Mouse (Mus musculus) stomach, postnatal 0 days (tissue): ENCODE measurements around the gene 2610301B20Rik. TPM values are rescaled to one million over a fixed set of nuclear protein-coding genes. Genes with fewer than 3 reads are reported as not detected.

Source experiments
- ATAC-seq: fragments of 200-750 bp; cut with Nextera tagmentation; 2 replicates; pipeline ENCODE4 v1.8.0; 2017; ENCODE audit not compliant: low FRiP score, low TSS enrichment
- DNase-seq: peaks from one replicate; pipeline ENCODE4 v3.0.0-alpha.2; 2016; ENCODE audit warnings: low spot score
- H3K27ac ChIP-seq: fragments of 300-500 bp; sonication (generic); replicated peaks from 2 replicates; pipeline ENCODE4 v1.5.1; 2014; ENCODE audit warnings: mild to moderate bottlenecking, control low read depth
- H3K27me3 ChIP-seq: fragments of 300-500 bp; sonication (generic); 2 replicates; pipeline ENCODE4 v1.6.1; 2014; ENCODE audit warnings: low read length; ENCODE audit not compliant: control insufficient read depth, insufficient read depth
- H3K36me3 ChIP-seq: fragments of 300-500 bp; sonication (generic); 2 replicates; pipeline ENCODE4 v1.6.1; 2014; ENCODE audit warnings: low read length, mixed read lengths; ENCODE audit not compliant: control insufficient read depth, insufficient read depth
- H3K4me1 ChIP-seq: fragments of 300-500 bp; sonication (generic); replicated peaks from 2 replicates; pipeline ENCODE4 v1.6.1; 2014; ENCODE audit warnings: antibody characterized with exemption; ENCODE audit not compliant: control insufficient read depth, insufficient read depth
- H3K4me2 ChIP-seq: fragments of 300-500 bp; sonication (generic); replicated peaks from 2 replicates; pipeline ENCODE4 v1.6.1; 2014; ENCODE audit warnings: low read depth, mild to moderate bottlenecking, control low read depth, moderate library complexity
- H3K4me3 ChIP-seq: fragments of 300-500 bp; sonication (generic); 2 replicates; pipeline ENCODE4 v1.5.1; 2014; ENCODE audit warnings: low read depth, low read length, control low read depth
- H3K9ac ChIP-seq: fragments of 300-500 bp; sonication (generic); 2 replicates; pipeline ENCODE4 v1.6.1; 2014; ENCODE audit warnings: mild to moderate bottlenecking, low read length, control low read depth, mixed read lengths
- H3K9me3 ChIP-seq: fragments of 300-500 bp; sonication (generic); 2 replicates; pipeline ENCODE4 v1.6.1; 2016; ENCODE audit warnings: low read length; ENCODE audit not compliant: control insufficient read depth
- CTCF ChIP-seq: IDR thresholded peaks from 2 replicates; pipeline ENCODE4 v1.5.1; 2016; ENCODE audit warnings: antibody characterized with exemption, low read depth, mild to moderate bottlenecking, moderate library complexity
- EP300 ChIP-seq: optimal IDR thresholded peaks from 2 replicates; pipeline ENCODE3; 2016; ENCODE audit warnings: antibody characterized with exemption
- WGBS: fragments of 180-500 bp; shearing (Covaris S2); extraction: QIAGEN DNeasy Blood & Tissue Kit; methylation state at CpG from one replicate; pipeline ENCODE4 v1.1.7; 2014; 5-methylcytosine and 5-hydroxymethylcytosine counted together
- polyA plus RNA-seq: library from polyadenylated mRNA; unstranded; fragments of >200 nt; fragmentation: Nextera tagmentation; extraction: Ambion mirVana; gene quantifications from 2 replicates; pipeline ENCODE4 v1.2.1, GENCODE M21; 2015

The 2610301B20Rik gene
- 14.2 and 15.0 TPM in 2 replicates for polyA plus RNA-seq

GRCm38 (mm10) chr4:10873920-10874665 lies at the start of gene 2610301B20Rik:
Gene 2610301B20Rik (plus strand): TSS chr4:10874498.
- peak within 1 kb of the TSS; percentile 92 for H3K9ac ChIP-seq
- H3K4me1 ChIP-seq = no peaks in the 10 kb centered on the region
- no peaks in the 10 kb centered on the region for H3K9me3 ChIP-seq
- DNase-seq = peak; percentile 91
- no peaks in the 10 kb centered on the region for H3K27me3 ChIP-seq
- peak within 1 kb of the TSS; percentile 73 for H3K4me2 ChIP-seq
- no peak for TF ChIP-seq CTCF
- no peak for TF ChIP-seq EP300
- peak within 1 kb of the TSS; percentile 99 for H3K27ac ChIP-seq
- H3K36me3 ChIP-seq = no peaks in the 10 kb centered on the region
- ATAC-seq = peak; percentile 91
- under 1% methylated on average over 68 of the region's 68 CpGs for WGBS
- H3K4me3 ChIP-seq = peak within 1 kb of the TSS; percentile 92

DNA sequence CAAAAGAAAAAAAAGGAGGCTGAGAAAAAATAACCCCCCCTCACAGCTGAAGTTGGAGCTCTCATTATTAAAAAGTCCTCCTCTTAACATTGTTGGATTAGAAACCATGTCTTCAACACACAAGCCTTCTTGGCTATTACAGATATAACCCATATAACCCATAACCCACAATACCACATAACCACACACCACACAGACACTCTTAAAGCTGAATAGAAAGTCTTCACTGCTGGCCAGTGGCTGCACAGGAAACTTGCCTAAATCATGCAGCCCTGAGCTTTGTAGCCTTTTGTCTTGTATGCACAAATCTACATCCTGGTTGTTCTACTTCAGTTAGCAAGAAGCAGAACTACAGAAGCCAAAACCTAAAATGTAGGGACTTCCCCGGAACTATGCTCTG lies 41.0 kb upstream of the 2610301B20Rik start:
- H3K4me2 ChIP-seq = no peak overlapping the region
- no peaks in the 10 kb centered on the region for H3K4me1 ChIP-seq
- no peaks in the 10 kb centered on the region for H3K27me3 ChIP-seq
- H3K9ac ChIP-seq = no peak overlapping the region
- ATAC-seq = no peak
- H3K9me3 ChIP-seq = no peaks in the 10 kb centered on the region
- 88% methylated on average over 1 of the region's 1 CpGs for WGBS
- no peak for DNase-seq
- no peak overlapping the region for H3K27ac ChIP-seq
- H3K4me3 ChIP-seq = no peak overlapping the region
- no peaks in the 10 kb centered on the region for H3K36me3 ChIP-seq
- no peak for TF ChIP-seq EP300
- no peak for TF ChIP-seq CTCF

DNA sequence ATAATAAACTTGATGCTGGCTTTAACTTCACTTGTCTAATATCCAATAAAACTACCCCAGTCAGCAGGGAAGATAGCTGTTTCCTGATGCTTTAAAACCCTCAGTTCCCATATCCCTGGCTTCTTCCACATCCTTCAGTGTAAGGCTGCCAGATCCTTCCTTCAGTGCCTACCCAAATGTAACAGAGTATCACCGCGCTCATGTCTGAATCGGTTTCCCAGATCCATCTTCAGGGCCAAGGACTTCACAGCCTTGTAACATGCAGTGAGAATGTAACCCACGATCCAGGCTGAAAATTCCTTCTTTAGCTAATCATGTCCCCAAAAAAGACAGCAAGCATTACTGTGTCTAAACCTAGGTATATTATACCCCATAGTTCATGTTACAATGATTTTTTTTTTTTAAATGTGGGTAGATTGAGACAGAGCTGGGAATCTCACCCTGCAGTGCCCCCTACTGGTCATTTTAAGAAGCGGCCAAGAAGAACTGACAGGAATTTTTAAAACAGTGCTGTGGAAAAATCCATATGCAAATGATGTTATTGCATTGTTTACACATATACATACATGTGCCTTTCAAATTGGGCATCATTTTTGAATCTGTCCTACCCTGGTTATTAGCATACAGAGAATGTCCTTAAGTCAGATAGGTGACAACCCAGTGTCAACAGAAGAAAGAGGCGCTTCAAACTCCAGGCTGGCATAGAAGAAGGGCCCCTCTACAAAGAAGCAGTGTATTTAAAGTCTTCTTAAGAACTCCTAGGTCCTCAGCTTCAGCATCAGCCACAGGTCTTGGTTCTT lies 38.8 kb upstream of the 2610301B20Rik start:
- Histone ChIP-seq H3K36me3 (no peaks in the 10 kb centered on the region), H3K27me3 (no peaks in the 10 kb centered on the region), H3K27ac (no peak overlapping the region), H3K9ac (no peak overlapping the region), H3K9me3 (no peaks in the 10 kb centered on the region), H3K4me1 (no peaks in the 10 kb centered on the region), H3K4me2 (no peak overlapping the region), H3K4me3 (no peak overlapping the region)
- DNase-seq (peak; percentile 23), ATAC-seq (no peak)
- peak; percentile 77 for TF ChIP-seq CTCF
- no peak for TF ChIP-seq EP300
- WGBS = 73% methylated on average over 6 of the region's 6 CpGs

DNA sequence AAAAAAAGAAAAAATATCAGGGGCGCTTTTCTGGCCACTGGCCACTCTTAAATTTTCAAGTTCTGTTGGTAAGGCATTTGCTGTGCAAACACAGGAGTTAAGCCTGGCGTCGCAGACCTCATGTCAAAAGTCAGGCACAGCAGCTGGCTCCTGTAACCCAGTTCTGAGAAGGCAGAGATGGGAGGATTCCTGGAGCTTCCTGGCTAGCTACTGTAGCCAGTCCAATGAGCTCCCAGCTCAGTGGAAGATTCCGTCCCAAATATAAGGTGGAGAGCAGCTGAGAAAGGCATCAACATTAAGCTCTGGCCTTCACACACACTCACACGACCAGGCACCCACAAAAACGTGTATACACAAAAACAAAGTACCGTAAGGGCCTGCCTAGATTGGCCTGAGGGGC lies 28.4 kb upstream of the 2610301B20Rik start:
- Histone ChIP-seq H3K9me3 (no peaks in the 10 kb centered on the region), H3K27me3 (no peaks in the 10 kb centered on the region), H3K4me2 (no peak overlapping the region), H3K4me1 (no peaks in the 10 kb centered on the region), H3K4me3 (no peak overlapping the region), H3K9ac (no peak overlapping the region), H3K36me3 (no peaks in the 10 kb centered on the region), H3K27ac (no peak overlapping the region)
- ATAC-seq (no peak), DNase-seq (no peak)
- 43% methylated on average over 7 of the region's 7 CpGs for WGBS
- TF ChIP-seq EP300 = no peak
- TF ChIP-seq CTCF = no peak

GRCm38 (mm10) chr4:10849812-10850211 lies 24.5 kb upstream of the 2610301B20Rik start:
- DNase-seq = no peak
- 75% methylated on average over 7 of the region's 7 CpGs for WGBS
- Histone ChIP-seq H3K4me1 (no peaks in the 10 kb centered on the region), H3K36me3 (no peaks in the 10 kb centered on the region), H3K4me2 (no peak overlapping the region), H3K4me3 (no peak overlapping the region), H3K9me3 (no peaks in the 10 kb centered on the region), H3K27me3 (no peaks in the 10 kb centered on the region), H3K9ac (no peak overlapping the region), H3K27ac (no peak overlapping the region)
- no peak for ATAC-seq
- TF ChIP-seq EP300 (no peak), CTCF (no peak)

GRCm38 (mm10) chr4:10851013-10851412 lies 23.3 kb upstream of the 2610301B20Rik start:
- ATAC-seq = no peak
- WGBS = 59% methylated on average over 5 of the region's 5 CpGs
- Histone ChIP-seq H3K36me3 (no peaks in the 10 kb centered on the region), H3K4me2 (no peak overlapping the region), H3K9ac (no peak overlapping the region), H3K9me3 (no peaks in the 10 kb centered on the region), H3K4me1 (no peaks in the 10 kb centered on the region), H3K4me3 (no peak overlapping the region), H3K27me3 (no peaks in the 10 kb centered on the region), H3K27ac (no peak overlapping the region)
- TF ChIP-seq CTCF (no peak), EP300 (no peak)
- DNase-seq = no peak
